In the genomic region with DNA sequence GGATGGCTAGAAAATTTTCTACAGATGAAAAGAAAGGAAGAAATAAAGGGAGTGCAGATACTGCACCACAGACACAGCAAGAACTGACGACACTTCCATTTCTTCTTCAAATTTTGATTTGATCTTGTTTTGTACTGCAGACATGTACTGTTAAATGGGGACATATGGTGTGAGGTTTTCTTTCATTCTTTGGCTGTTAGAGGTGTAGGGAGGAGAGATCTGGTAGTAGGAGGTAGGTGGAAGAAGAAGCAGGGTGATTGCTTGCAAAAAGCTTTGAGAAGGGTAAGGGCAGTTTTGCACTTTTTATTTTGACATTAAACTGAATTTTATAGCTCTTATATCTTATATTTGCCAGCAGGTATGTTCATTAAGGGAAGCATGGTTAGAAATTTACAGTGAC, we compare ENCODE assay signal across 13 mouse cellular contexts.
"Had no signal": no experiment of that assay in that cellular context is flagged by ENCODE, and none has a peak within 500 bp of the region (broad histone marks: within the 10 kb centered on the region; RNA-seq: fewer than 3 reads in every experiment).

No protein-coding gene starts in this region.

- DNase-seq: gastrocnemius, adult 2 months; gastrocnemius, postnatal 10 days; gastrocnemius, postnatal 25 days; heart, adult 18-20 months; heart, postnatal 10 days; heart, postnatal 4 days; kidney, adult 18-20 months; kidney, adult 8-10 months; kidney, postnatal 10 days; kidney, postnatal 25 days; kidney, postnatal 4 days; liver; liver, embryonic 13.5 days had no signal
